Mouse (Mus musculus): ENCODE measurements around the gene Trnt1. TPM values are rescaled to one million over a fixed set of nuclear protein-coding genes. Genes with fewer than 3 reads are reported as not detected.
A peak's percentile ranks its signal among the peaks of the same experiment; 100 is the strongest.

Gene Trnt1
- polyA plus RNA-seq, 1 experiment, result 53.3 TPM

GRCm38 (mm10) chr6:106800227-106800557 is 31.3 kb downstream of the Trnt1 start:
- TF ChIP-seq CTCF (IDR thresholded peaks at IDR 0.05; ENCODE audit: borderline replicate concordance, insufficient read depth, low read length) (no peak), POLR2A (IDR thresholded peaks at IDR 0.05; ENCODE audit: low read depth, low read length) (no peak)

GRCm38 (mm10) chr6:106804904-106805303 is 36.0 kb downstream of the Trnt1 start:
- TF ChIP-seq POLR2A (IDR thresholded peaks at IDR 0.05; ENCODE audit: low read depth, low read length) (no peak), CTCF (IDR thresholded peaks at IDR 0.05; ENCODE audit: borderline replicate concordance, insufficient read depth, low read length) (peak; percentile 14; the same call in 1 of the 2 replicates)
- no peak overlapping the region for H3K4me3 ChIP-seq (ENCODE audit: insufficient read depth, low read length)
- no peaks in the 10 kb centered on the region for H3K4me1 ChIP-seq (ENCODE audit: control insufficient read depth, insufficient read depth, low read length)
- H3K27ac ChIP-seq (ENCODE audit: insufficient read depth, low read length), result no peak overlapping the region

More at GRCm38 (mm10) chr6:106800227-106800557, 31.3 kb downstream of the Trnt1 start:
- Histone ChIP-seq H3K4me3 (ENCODE audit: insufficient read depth, low read length) (no peak overlapping the region), H3K27ac (ENCODE audit: insufficient read depth, low read length) (no peak overlapping the region), H3K4me1 (ENCODE audit: control insufficient read depth, insufficient read depth, low read length) (peaks cover 2% of the 10 kb centered on the region; the same call in 1 of the 2 replicates)

- Histone ChIP-seq H3K4me3 (ENCODE audit: insufficient read depth, low read length) (no peak overlapping the region), H3K4me1 (ENCODE audit: control insufficient read depth, insufficient read depth, low read length) (no peaks in the 10 kb centered on the region), H3K27ac (ENCODE audit: insufficient read depth, low read length) (no peak overlapping the region)
- TF ChIP-seq CTCF (IDR thresholded peaks at IDR 0.05; ENCODE audit: borderline replicate concordance, insufficient read depth, low read length) (no peak), POLR2A (IDR thresholded peaks at IDR 0.05; ENCODE audit: low read depth, low read length) (no peak)
Observed at GRCm38 (mm10) chr6:106809161-106809560, 40.2 kb downstream of the Trnt1 start.

- Histone ChIP-seq H3K4me3 (ENCODE audit: insufficient read depth, low read length) (no peak overlapping the region), H3K27ac (ENCODE audit: insufficient read depth, low read length) (no peak overlapping the region), H3K4me1 (ENCODE audit: control insufficient read depth, insufficient read depth, low read length) (no peaks in the 10 kb centered on the region)
- TF ChIP-seq CTCF (IDR thresholded peaks at IDR 0.05; ENCODE audit: borderline replicate concordance, insufficient read depth, low read length) (no peak), POLR2A (IDR thresholded peaks at IDR 0.05; ENCODE audit: low read depth, low read length) (no peak)
Observed at GRCm38 (mm10) chr6:106810686-106811085, 41.8 kb downstream of the Trnt1 start.

GRCm38 (mm10) chr6:106819246-106819645 is 50.3 kb downstream of the Trnt1 start:
- Histone ChIP-seq H3K27ac (ENCODE audit: insufficient read depth, low read length) (no peak overlapping the region), H3K4me1 (ENCODE audit: control insufficient read depth, insufficient read depth, low read length) (no peaks in the 10 kb centered on the region), H3K4me3 (ENCODE audit: insufficient read depth, low read length) (no peak overlapping the region)
- TF ChIP-seq CTCF (IDR thresholded peaks at IDR 0.05; ENCODE audit: borderline replicate concordance, insufficient read depth, low read length) (no peak), POLR2A (IDR thresholded peaks at IDR 0.05; ENCODE audit: low read depth, low read length) (no peak)

GRCm38 (mm10) chr6:106819906-106820305 is 51.0 kb downstream of the Trnt1 start:
- Histone ChIP-seq H3K4me3 (ENCODE audit: insufficient read depth, low read length) (no peak overlapping the region), H3K4me1 (ENCODE audit: control insufficient read depth, insufficient read depth, low read length) (no peaks in the 10 kb centered on the region), H3K27ac (ENCODE audit: insufficient read depth, low read length) (no peak overlapping the region)
- TF ChIP-seq CTCF (IDR thresholded peaks at IDR 0.05; ENCODE audit: borderline replicate concordance, insufficient read depth, low read length) (no peak), POLR2A (IDR thresholded peaks at IDR 0.05; ENCODE audit: low read depth, low read length) (no peak)

- TF ChIP-seq CTCF (IDR thresholded peaks at IDR 0.05; ENCODE audit: borderline replicate concordance, insufficient read depth, low read length), result no peak
- TF ChIP-seq POLR2A (IDR thresholded peaks at IDR 0.05; ENCODE audit: low read depth, low read length), result no peak
- Histone ChIP-seq H3K27ac (ENCODE audit: insufficient read depth, low read length) (no peak overlapping the region), H3K4me1 (ENCODE audit: control insufficient read depth, insufficient read depth, low read length) (no peaks in the 10 kb centered on the region), H3K4me3 (ENCODE audit: insufficient read depth, low read length) (no peak overlapping the region)
Observed at GRCm38 (mm10) chr6:106820566-106820965, 51.6 kb downstream of the Trnt1 start.

- TF ChIP-seq CTCF (IDR thresholded peaks at IDR 0.05; ENCODE audit: borderline replicate concordance, insufficient read depth, low read length), result no peak
- no peak for TF ChIP-seq POLR2A (IDR thresholded peaks at IDR 0.05; ENCODE audit: low read depth, low read length)
- no peak overlapping the region for H3K4me3 ChIP-seq (ENCODE audit: insufficient read depth, low read length)
- H3K27ac ChIP-seq (ENCODE audit: insufficient read depth, low read length), result no peak overlapping the region
- H3K4me1 ChIP-seq (ENCODE audit: control insufficient read depth, insufficient read depth, low read length), result no peaks in the 10 kb centered on the region
Observed at GRCm38 (mm10) chr6:106822329-106822728, 53.4 kb downstream of the Trnt1 start.

Other genes with a start within 250 kb of the Trnt1 start
- not detected in 2 replicates for gene Il5ra, start 20.1 kb upstream of the Trnt1 start, polyA plus RNA-seq (2011; ENCODE audit: insufficient read length, low read depth, missing spikeins)
- 29.2 and 36.2 TPM in 2 replicates for gene Crbn, start 31.0 kb downstream of the Trnt1 start, polyA plus RNA-seq (2011; ENCODE audit: insufficient read length, low read depth, missing spikeins)

Measured in embryonic fibroblast, embryonic 13.5 days (primary cell).